Mouse (Mus musculus) liver, postnatal 0 days (tissue): ENCODE data around the gene Bfar.

Source experiments
- CTCF ChIP-seq: sonication (generic); IDR thresholded peaks from 2 replicates; pipeline ENCODE4 v1.5.1; 2016; ENCODE audit warnings: antibody characterized with exemption, low read depth
- EP300 ChIP-seq: IDR thresholded peaks from 2 replicates; pipeline ENCODE4 v1.6.1; 2016; ENCODE audit warnings: antibody characterized with exemption, low read depth, mild to moderate bottlenecking

GRCm38 (mm10) chr16:13671685-13672385 is at the start of gene Bfar, which contains the start of gene 3110001I22Rik:
- TF ChIP-seq CTCF = no peak
- peak; percentile 40; the same call in 1 of the 2 replicates for TF ChIP-seq EP300
